In the genomic region with DNA sequence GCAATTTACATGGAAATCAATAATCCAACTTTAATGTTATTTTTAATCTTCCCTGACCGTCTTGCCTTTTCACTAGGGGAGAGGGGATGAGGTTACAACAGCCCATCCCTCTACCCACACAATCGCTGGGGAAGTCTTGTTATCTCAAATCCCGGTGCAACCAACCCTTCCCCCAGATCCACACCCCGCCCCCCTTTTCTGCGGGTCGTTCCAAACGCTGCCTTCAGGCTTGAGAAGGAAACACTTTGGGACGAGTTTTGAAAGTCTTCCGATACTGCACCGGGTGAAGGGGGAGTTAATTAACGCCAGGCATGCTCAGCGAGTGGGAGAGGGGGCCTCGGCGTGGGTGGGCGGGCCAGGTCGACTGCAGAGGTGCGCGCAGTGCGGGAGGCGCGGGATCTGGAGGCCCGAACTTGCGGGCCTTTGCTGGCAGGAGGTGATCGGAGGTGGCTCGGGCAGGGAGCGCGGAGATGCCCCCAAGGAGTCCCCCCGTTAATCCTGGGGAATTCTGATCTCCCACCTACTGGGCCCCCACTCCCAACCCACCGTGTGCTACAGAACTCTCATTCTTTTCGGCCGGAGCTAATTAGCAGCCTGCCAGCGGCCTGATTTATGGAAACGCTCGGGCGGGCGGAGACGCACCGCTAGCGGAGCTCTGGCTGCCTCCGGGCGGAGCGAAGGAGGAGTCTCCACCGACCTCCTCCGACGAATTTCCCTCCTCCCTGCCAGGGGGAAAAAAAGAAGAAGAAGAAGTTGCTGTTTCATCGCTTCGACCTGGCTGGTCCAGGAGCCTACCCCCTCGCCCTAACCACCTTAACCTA, we compare ENCODE assay signal across 8 mouse cellular contexts. TPM values are rescaled to one million over a fixed set of nuclear protein-coding genes. Genes with fewer than 3 reads are reported as not detected.
A peak's percentile ranks its signal among the peaks of the same experiment; 100 is the strongest.
DNase-seq lines count a peak whose midpoint lies in the region; ATAC-seq and TF ChIP-seq lines count a peak whose summit lies in the region.

No protein-coding gene starts in this region.

- H3K36me3 ChIP-seq in E14TG2a.4 (ENCODE audit: insufficient read depth, low read length) = no peaks in the 10 kb centered on the region
- no peaks in the 10 kb centered on the region for H3K36me3 ChIP-seq in kidney, embryonic 14.5 days (ENCODE audit: control insufficient read depth, insufficient read depth, low read length)
- H3K36me3 ChIP-seq in lung, postnatal 0 days (ENCODE audit: insufficient read depth, low read length) = no peaks in the 10 kb centered on the region
- no peaks in the 10 kb centered on the region for H3K36me3 ChIP-seq in stomach, embryonic 14.5 days (ENCODE audit: control insufficient read depth, insufficient read depth, low read length)
- H3K36me3 ChIP-seq in thymus, adult 2 months (ENCODE audit: control insufficient read depth, insufficient read depth, low read length) = no peaks in the 10 kb centered on the region

- H3K27me3 ChIP-seq in E14TG2a.4 (ENCODE audit: insufficient read depth, low read length) = peaks cover 96% of the 10 kb centered on the region
- peaks cover 9% of the 10 kb centered on the region; the same call in 1 of the 2 replicates for H3K27me3 ChIP-seq in kidney, embryonic 14.5 days (ENCODE audit: control insufficient read depth, insufficient read depth, low read length)
- peaks cover 17% of the 10 kb centered on the region; the same call in 1 of the 2 replicates for H3K27me3 ChIP-seq in lung, postnatal 0 days (replicated peaks; ENCODE audit: insufficient read depth, low read length)
- H3K27me3 ChIP-seq in stomach, embryonic 14.5 days (ENCODE audit: control insufficient read depth, insufficient read depth, low read length) = peaks cover 7% of the 10 kb centered on the region; the same call in 1 of the 2 replicates
- H3K27me3 ChIP-seq in thymus, adult 2 months (ENCODE audit: control insufficient read depth, insufficient read depth, low read length) = peaks cover 5% of the 10 kb centered on the region; the same call in 1 of the 2 replicates

- peak overlapping the region; percentile 70 for H3K4me3 ChIP-seq in E14TG2a.4 (replicated peaks; ENCODE audit: low read length)
- H3K4me3 ChIP-seq in kidney, embryonic 14.5 days (ENCODE audit: low read length) = peak overlapping the region; percentile 44
- H3K4me3 ChIP-seq in lung, postnatal 0 days (ENCODE audit: low read depth, low read length) = peak overlapping the region; percentile 55
- peak overlapping the region; percentile 54 for H3K4me3 ChIP-seq in stomach, embryonic 14.5 days (ENCODE audit: low read depth, low read length)
- H3K4me3 ChIP-seq in thymus, adult 2 months (ENCODE audit: control insufficient read depth, insufficient read depth, low read length) = no peak overlapping the region

- peaks cover 41% of the 10 kb centered on the region for H3K4me1 ChIP-seq in E14TG2a.4 (replicated peaks; ENCODE audit: low read depth, low read length)
- H3K4me1 ChIP-seq in kidney, embryonic 14.5 days (ENCODE audit: control insufficient read depth, insufficient read depth, low read length) = peaks cover 11% of the 10 kb centered on the region
- H3K4me1 ChIP-seq in lung, postnatal 0 days (ENCODE audit: insufficient read depth, low read depth, low read length) = peaks cover 6% of the 10 kb centered on the region; the same call in 1 of the 2 replicates
- peaks cover 5% of the 10 kb centered on the region; the same call in 1 of the 2 replicates for H3K4me1 ChIP-seq in stomach, embryonic 14.5 days (ENCODE audit: control insufficient read depth, insufficient read depth, low read length)
- no peaks in the 10 kb centered on the region for H3K4me1 ChIP-seq in thymus, adult 2 months (replicated peaks; ENCODE audit: control insufficient read depth, insufficient read depth, low read length)

- WGBS in kidney, embryonic 14.5 days = under 1% methylated on average over 42 of the region's 48 CpGs
- WGBS in lung, postnatal 0 days = 2% methylated on average over 48 of the region's 48 CpGs
- WGBS in stomach, embryonic 14.5 days = under 1% methylated on average over 48 of the region's 48 CpGs
- 4% methylated on average over 48 of the region's 48 CpGs for WGBS in thymus, adult 2 months

- peak overlapping the region; percentile 76 for H3K27ac ChIP-seq in kidney, embryonic 14.5 days (ENCODE audit: low read depth, low read length)
- no peak overlapping the region for H3K27ac ChIP-seq in lung, postnatal 0 days (ENCODE audit: low read length)
- peak overlapping the region; percentile 62 for H3K27ac ChIP-seq in stomach, embryonic 14.5 days (ENCODE audit: low read length)
- no peak overlapping the region for H3K27ac ChIP-seq in thymus, adult 2 months (ENCODE audit: control insufficient read depth, insufficient read depth, low read length)

- TF ChIP-seq POLR2A in thymus, adult 2 months (IDR thresholded peaks at IDR 0.05; ENCODE audit: control insufficient read depth, extremely low read depth, insufficient read depth, low read length, poor library complexity) = no peak

- peak; percentile 37 for ATAC-seq in granulocyte monocyte progenitor cell, adult 5-6 weeks (replicated peaks; ENCODE audit: poor library complexity, severe bottlenecking)
- peak; percentile 84 for ATAC-seq in kidney, embryonic 14.5 days (ENCODE audit: low FRiP score, low TSS enrichment)
- ATAC-seq in lung, postnatal 0 days = peak; percentile 70
- peak; percentile 64 for ATAC-seq in stomach, embryonic 14.5 days (ENCODE audit: insufficient number of reproducible peaks, insufficient read depth, low FRiP score, low read depth)

- no peak for TF ChIP-seq CTCF in E14TG2a.4 (conservative IDR thresholded peaks at IDR 0.05; ENCODE audit: low read length)
- no peak for TF ChIP-seq CTCF in lung, postnatal 0 days (IDR thresholded peaks at IDR 0.05)
- TF ChIP-seq CTCF in thymus, adult 2 months (IDR thresholded peaks at IDR 0.05; ENCODE audit: borderline replicate concordance, control insufficient read depth, extremely low read depth, insufficient read depth, low read length, poor library complexity) = no peak

- H3K9ac ChIP-seq in kidney, embryonic 14.5 days (ENCODE audit: low read depth, low read length) = peak overlapping the region; percentile 63
- peak overlapping the region; percentile 23 for H3K9ac ChIP-seq in lung, postnatal 0 days (replicated peaks; ENCODE audit: low read depth)
- peak overlapping the region; percentile 50 for H3K9ac ChIP-seq in stomach, embryonic 14.5 days (replicated peaks; ENCODE audit: low read depth, low read length)

- no peak for TF ChIP-seq EP300 in lung, postnatal 0 days (IDR thresholded peaks at IDR 0.05)

- H3K9me3 ChIP-seq in E14TG2a.4 (ENCODE audit: low read length) = no peaks in the 10 kb centered on the region
- H3K9me3 ChIP-seq in kidney, embryonic 14.5 days (ENCODE audit: control insufficient read depth, low read length) = no peaks in the 10 kb centered on the region
- no peaks in the 10 kb centered on the region for H3K9me3 ChIP-seq in lung, postnatal 0 days (ENCODE audit: low read length)
- H3K9me3 ChIP-seq in stomach, embryonic 14.5 days (ENCODE audit: control insufficient read depth, low read depth, low read length) = no peaks in the 10 kb centered on the region

- DNase-seq in adrenal gland, postnatal 10 days = peak; percentile 74
- DNase-seq in lung, postnatal 0 days (ENCODE audit: low spot score) = peak; percentile 78
- no peak for DNase-seq in thymus, postnatal 4 days
- no peak for DNase-seq in thymus, adult 2 months

- H3K4me2 ChIP-seq in kidney, embryonic 14.5 days (replicated peaks; ENCODE audit: low read depth, low read length) = peak overlapping the region; percentile 73
- peak overlapping the region; percentile 85 for H3K4me2 ChIP-seq in lung, postnatal 0 days (replicated peaks; ENCODE audit: low read depth, low read length)
- H3K4me2 ChIP-seq in stomach, embryonic 14.5 days (replicated peaks; ENCODE audit: low read depth, low read length) = peak overlapping the region; percentile 81

RNA-seq across cellular contexts. Expression of a gene that starts 35.1 kb away (rescaled TPM):
- 10 to 100 TPM; 78.3 to 79.6 TPM for total RNA-seq in adrenal gland, postnatal 10 days (2021)
- total RNA-seq in granulocyte monocyte progenitor cell, adult 5-6 weeks (2014; fragmentation: Nextera tagmentation) = not detected in 2 replicates
- total RNA-seq in granulocyte monocyte progenitor cell, adult 5-6 weeks (2017) = not detected in 2 replicates
- polyA plus RNA-seq in kidney, embryonic 14.5 days (2014; fragmentation: Nextera tagmentation; extraction: Ambion mirVana) = 310 and 320 TPM in 2 replicates
- 72.7 and 89.1 TPM in 2 replicates for polyA plus RNA-seq in lung, postnatal 0 days (2015; fragmentation: Nextera tagmentation; extraction: Ambion mirVana)
- polyA plus RNA-seq in stomach, embryonic 14.5 days (2014; fragmentation: Nextera tagmentation; extraction: Ambion mirVana) = 106 and 111 TPM in 2 replicates
- polyA plus RNA-seq in thymus, adult 2 months (2012; rRNA removed) = 12.8 and 14.7 TPM in 2 replicates

Comparison
In these comparisons a context has a peak if more than half of its experiments do, and no peak if none do; other contexts are left out.
1. DNase-seq: peak in adrenal gland, postnatal 10 days (single experiment) and lung, postnatal 0 days (single experiment); none in thymus, postnatal 4 days (single experiment) and thymus, adult 2 months (single experiment).
2. H3K27ac ChIP-seq: peak in kidney, embryonic 14.5 days (single experiment) and stomach, embryonic 14.5 days (single experiment); none in lung, postnatal 0 days (single experiment) and thymus, adult 2 months (single experiment).
3. Peak in every context shown above with its lines, with median percentiles within 50 percentile points of each other: ATAC-seq, H3K4me2 ChIP-seq and H3K9ac ChIP-seq.